Mouse (Mus musculus) megakaryocyte-erythroid progenitor cell, adult 5-6 weeks (primary cell): ENCODE measurements at regions not wholly inside any gene's neighbourhood (a gene's known extent, or its start where the extent isn't known, plus 50 kb on each side); places are given as distances from the start of the nearest gene placed in this dataset.
A peak's percentile ranks its signal among the peaks of the same experiment; 100 is the strongest.

Experiments
- ATAC-seq: replicated peaks from 2 replicates; pipeline ENCODE4 v1.8.0; 2016; ENCODE audit warnings: mild to moderate bottlenecking, inconsistent platforms; ENCODE audit not compliant: severe bottlenecking, poor library complexity, low FRiP score, low TSS enrichment

DNA sequence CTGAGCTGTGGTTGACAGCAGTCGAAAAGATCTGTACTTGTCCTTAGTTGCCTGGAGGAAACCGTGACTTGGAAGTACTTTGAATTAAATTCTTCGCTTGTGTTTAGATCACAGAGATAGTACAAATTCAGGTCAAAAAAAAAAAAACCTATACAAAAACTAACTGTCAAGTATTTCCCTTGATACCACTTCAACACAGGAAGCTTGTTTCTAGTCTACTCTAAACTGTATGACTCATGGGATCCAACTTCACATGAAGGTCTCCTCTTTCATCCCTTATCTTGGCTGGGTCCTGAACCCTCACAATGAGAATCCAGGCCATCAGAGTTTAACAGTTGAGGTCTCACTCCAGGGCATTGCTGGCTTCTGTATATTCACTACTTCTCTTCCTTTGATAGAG is 54.8 kb downstream of the Tmem30b start:
- ATAC-seq = no peak

- ATAC-seq = no peak
These were observed 63.3 kb downstream of the Tmem30b start for GRCm38 (mm10) chr12:73482858-73483257.

- ATAC-seq = no peak
These were observed 63.9 kb downstream of the Tmem30b start for GRCm38 (mm10) chr12:73482275-73482674.

GRCm38 (mm10) chr12:73481705-73482104 is 64.5 kb downstream of the Tmem30b start:
- no peak for ATAC-seq

- ATAC-seq = no peak
These were observed 65.0 kb downstream of the Tmem30b start for GRCm38 (mm10) chr12:73481165-73481564.

DNA sequence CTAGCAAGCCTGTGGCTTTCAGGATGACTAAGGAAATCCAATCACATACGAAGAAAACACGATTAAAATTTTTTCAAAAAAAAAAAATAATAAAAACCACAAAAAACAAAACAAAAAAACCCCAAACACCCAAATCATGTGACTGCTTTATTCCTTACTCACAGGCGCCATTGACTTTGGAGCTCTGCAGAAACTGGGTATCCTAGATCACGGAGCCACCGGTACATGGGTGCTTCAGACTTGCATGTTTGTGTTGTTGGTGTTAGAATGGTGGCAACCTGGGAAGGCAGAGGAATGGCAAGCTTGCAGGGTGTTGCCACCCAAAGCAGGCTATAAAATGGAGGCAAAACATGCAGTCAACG is 65.6 kb downstream of the Tmem30b start:
- ATAC-seq = no peak

- ATAC-seq = no peak
These were observed 66.1 kb downstream of the Tmem30b start for GRCm38 (mm10) chr12:73479932-73480609.

GRCm38 (mm10) chr12:73478641-73479040 is 67.6 kb downstream of the Tmem30b start:
- ATAC-seq = no peak

GRCm38 (mm10) chr12:73476421-73476858 is 69.8 kb downstream of the Tmem30b start:
- ATAC-seq = no peak

DNA sequence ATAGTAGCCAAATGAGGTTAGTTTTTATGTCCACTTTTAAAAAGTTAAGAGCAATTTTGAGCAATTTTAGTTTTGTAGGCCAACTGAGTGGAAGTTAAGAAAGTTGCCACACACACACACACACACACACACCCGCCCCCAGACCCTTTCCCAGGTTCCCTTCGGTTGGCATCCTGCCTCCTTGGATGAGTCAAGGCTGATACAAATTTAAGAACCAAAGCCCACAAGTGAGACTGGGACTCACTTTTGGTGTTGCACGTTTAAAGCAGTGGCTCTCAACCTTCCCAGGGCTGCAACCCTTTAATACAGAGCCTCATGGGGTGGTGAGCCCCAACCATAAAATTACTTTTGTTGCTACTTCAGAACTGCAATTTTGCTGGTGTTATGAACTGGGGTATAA is 70.4 kb downstream of the Tmem30b start:
- ATAC-seq = no peak

- ATAC-seq = no peak
These were observed 71.2 kb downstream of the Tmem30b start for GRCm38 (mm10) chr12:73475020-73475419.

DNA sequence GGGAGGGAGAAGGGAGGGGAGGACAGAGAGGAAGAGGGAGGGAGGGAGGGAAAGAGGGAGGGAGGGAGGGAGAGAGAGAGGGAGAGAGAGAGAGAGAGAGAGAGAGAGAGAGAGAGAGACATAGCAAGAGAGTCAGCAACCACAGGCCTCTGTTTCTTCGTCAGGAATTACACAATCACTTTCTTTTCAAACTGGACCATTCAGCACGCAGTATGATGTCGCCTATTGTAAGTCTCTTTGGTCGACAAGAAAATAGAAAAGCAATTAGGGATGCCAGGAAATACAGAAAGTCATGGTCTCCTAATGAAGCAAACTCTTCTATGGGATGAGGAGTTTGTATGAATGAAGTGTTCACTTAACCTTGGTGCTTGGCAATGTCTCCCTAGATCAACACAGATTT is 73.1 kb downstream of the Tmem30b start:
- no peak for ATAC-seq

DNA sequence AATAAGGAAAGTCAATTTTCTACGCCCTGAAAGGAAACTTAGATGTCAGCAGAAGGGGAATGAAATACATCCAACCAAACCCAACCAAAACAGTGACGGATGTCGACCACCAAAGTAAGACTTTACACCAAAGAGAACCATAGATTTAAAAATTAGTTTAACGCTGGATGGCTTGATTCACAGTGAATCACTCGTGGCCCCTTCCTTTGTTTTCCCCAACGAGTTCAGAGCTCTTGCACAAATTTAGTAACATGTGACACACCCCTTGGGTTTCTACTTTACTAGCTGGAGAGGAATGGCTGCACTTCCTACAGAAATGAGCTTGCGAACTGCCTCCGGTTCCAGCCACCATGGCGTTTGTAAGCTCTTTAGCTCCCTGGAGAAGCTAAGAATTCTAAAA is 74.2 kb downstream of the Tmem30b start:
- no peak for ATAC-seq

DNA sequence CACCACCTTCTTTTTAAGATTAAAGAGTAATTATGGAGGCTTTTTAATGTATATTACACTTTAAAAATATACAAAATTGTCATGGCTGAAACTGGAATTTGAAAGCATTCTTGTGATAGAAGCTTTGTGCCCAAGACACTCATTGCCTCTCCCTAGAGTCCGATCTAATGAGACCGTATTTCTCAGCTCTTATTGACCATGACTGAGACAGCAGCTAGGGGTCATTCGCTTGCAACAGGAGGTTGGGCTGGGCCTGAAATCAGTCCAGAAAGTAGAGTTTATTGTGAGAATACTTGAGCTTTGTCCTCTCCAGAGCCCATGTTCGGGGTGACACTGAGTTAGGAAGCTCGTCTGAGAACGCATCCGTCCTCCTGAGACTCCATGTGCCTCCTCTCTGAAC is 79.7 kb downstream of the Tmem30b start:
- ATAC-seq = no peak

GRCm38 (mm10) chr12:73465975-73466374 is 80.2 kb downstream of the Tmem30b start:
- no peak for ATAC-seq

GRCm38 (mm10) chr12:73464311-73464710 is 81.9 kb downstream of the Tmem30b start:
- no peak for ATAC-seq

DNA sequence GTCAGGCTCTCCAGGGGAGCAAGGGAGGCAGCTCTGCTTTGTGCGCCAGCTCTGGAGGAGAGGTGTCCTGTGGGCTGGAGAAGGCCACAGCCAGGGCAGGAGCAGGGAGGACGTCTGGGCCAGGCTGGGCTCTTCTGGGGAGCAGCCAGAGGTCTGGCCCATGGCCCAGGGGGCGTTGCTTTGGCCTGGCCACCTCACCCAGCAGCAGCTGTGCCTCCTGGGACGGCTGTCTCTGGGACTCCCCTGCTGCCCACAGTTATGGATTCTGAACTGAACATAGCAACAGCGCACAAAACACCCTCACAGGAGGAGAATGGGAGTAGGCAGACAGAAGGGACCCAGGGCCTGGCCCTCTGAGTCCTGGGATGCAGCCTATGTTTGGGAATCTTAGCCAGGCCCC is 84.1 kb downstream of the Tmem30b start:
- ATAC-seq = no peak; the same call in 1 of the 2 replicates

GRCm38 (mm10) chr12:73460291-73460761 is 85.9 kb downstream of the Tmem30b start:
- ATAC-seq = no peak

- ATAC-seq = no peak
These were observed 94.9 kb downstream of the Tmem30b start for GRCm38 (mm10) chr12:73451257-73451656.

DNA sequence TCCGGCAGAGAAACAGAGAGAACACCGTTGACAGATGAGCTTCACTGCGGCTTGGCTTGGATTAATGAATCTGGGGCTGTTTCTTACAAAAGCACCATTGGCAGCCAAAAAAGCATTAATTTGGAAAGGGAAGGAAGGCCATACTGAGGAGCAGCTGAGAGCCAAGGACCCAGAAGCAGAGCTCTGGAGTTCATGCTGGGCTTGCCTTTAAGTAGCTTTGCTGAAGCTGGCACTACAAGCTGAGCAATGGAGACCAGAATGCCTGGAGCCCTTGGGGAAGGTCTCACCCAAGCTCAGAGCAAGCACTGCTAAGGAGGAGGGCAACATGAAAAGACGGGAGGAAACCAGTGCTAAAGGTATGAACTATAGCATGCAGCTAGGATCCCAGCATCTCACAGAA is 95.7 kb downstream of the Tmem30b start:
- ATAC-seq = no peak

DNA sequence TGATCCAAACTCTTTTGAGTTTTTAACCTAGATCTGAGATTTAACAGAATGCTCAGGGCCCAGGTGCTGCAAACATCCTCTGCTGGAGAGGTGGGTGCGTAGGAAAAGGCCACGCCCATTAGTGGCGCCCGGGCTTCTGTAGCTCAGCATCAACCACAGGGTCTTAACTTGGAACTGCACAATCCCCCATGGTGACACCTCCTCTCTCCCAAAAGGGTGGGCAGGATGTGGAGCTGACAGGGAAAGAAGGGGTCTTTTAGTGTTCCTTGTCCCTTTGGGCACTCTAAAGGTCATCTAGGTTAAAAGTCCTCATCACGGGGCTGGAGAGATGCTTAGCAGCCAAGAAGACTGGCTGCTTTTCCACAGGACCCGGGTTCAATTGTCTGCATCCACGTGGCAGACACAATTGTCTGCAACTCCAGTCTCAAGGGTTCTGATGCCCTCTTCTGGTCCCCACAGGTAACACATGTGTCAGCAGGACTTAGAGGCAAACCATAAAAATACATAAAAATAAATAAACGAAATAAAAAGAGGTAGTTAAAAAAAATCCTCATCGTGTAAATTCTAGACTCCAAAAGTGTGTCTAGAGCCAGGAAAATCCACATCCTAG is 96.2 kb downstream of the Tmem30b start:
- ATAC-seq = peak; percentile 56; the same call in 1 of the 2 replicates
